Mouse (Mus musculus): Measurements from ENCODE around the gene Galk1.

Gene Galk1

GRCm38 (mm10) chr11:115982472-115982871 lies 30.0 kb downstream of the Galk1 start:
- DNase-seq (ENCODE audit: low spot score), result no peak

GRCm38 (mm10) chr11:115975544-115975943 lies 37.0 kb downstream of the Galk1 start:
- no peak for DNase-seq (ENCODE audit: low spot score)

DNA sequence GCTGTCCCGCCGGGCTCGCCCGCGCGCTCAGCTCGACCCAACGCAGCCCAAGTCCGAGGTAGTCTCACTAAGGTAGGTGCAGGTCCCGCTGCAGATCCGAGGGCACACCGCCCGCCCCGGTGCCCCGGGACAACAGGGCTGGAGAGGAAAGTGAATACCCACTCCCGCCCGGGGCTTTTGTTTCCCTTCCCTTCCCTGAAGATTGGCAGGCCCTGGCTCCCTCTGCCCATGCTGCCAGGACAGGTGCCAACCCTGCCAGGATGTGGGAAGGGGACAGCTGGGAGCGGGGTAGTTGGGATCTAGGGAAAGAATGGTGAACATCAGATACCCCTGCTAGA lies 37.5 kb downstream of the Galk1 start:
- DNase-seq (ENCODE audit: low spot score), result no peak

- DNase-seq (ENCODE audit: low spot score), result no peak
These were observed 38.0 kb downstream of the Galk1 start, which contains the start of gene Itgb4 for GRCm38 (mm10) chr11:115974309-115975082. Itgb4 (plus strand) TSS chr11:115974709.

DNA sequence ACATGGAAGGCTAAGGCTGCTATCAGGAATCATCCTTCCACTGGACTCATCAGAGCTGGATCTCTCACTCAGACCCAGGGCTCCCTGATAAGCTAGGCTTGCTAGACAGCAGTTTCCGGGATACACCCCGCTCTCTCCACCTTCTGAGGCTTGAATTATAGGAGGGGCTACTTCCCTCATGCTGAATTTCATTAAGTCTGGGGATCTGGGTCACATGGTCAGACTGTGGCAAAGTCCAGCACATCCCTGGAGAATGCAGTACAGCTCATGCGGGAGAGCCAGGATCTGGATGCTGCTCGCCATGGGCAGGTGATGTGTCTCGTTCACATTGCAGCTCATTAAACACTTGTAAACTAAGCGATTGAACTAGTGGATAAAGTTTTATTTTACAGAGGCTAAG lies 41.5 kb downstream of the Galk1 start:
- DNase-seq (ENCODE audit: low spot score), result no peak

DNA sequence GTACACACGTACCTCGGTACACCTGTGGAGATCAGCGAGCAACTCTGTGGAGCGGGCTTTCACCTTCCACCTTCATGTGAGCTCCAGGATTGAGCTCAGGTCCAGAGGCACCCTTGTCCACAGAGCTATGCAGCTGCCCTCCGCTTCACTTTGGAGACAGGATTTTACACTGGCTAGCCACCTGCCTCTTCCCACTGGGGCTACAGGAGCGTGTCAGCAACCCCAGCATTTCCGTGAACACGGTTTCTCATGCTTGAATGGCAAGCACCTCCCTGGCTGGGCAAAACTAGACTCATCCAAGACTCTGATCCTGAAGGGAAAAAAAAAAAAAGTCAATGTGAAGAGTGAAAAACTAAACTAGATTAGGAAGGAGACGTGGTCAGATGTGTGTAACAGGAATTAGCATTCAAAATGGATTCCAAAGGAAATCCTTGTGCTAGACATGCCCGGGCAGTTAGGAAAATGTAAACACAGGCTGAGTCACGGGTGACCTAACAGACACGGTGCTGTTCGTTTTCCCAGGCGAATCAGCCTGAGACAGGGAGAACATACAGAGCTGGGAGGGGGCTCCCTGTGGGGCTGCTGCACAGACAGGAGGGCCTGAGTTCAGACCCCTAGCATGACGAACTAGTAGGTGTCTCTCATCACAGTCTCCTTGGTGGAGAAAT lies 42.4 kb downstream of the Galk1 start:
- DNase-seq (ENCODE audit: low spot score), result no peak

DNA sequence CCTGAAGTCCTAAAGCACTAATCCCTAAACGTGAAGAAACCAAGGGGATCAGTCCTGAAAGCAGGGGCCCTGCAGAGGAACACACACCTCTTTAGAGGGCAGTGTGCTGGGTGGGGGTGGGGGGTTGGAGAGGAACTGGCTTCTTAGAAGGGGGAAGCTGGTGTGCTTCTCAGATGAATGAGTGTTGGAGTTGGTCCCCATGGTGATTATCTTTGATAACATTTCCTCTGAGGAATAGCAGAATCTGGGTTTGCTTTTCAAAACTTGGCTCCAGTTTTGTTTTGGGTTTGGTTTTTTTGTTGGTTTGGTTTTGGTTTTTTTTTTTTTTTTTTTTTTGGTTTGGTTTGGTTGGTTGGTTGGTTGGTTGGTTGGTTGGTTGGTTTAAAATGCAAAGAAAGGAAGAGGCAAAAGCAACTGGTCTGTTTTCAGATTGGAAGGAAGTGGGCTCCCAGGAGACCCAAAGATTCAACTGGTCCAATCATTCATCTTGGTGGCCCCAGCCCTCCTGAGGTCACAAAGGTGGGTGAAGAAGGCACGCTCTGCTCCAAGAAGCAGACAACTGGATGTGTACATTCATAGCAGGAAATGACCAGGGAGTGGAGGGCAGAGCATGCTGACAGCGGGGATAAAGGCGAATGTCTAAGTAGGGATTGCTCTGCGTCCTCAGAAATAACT lies 43.7 kb downstream of the Galk1 start:
- DNase-seq (ENCODE audit: low spot score), result no peak

- DNase-seq (ENCODE audit: low spot score), result peak; percentile 68
These were observed 47.4 kb downstream of the Galk1 start for GRCm38 (mm10) chr11:115964977-115965604.

DNA sequence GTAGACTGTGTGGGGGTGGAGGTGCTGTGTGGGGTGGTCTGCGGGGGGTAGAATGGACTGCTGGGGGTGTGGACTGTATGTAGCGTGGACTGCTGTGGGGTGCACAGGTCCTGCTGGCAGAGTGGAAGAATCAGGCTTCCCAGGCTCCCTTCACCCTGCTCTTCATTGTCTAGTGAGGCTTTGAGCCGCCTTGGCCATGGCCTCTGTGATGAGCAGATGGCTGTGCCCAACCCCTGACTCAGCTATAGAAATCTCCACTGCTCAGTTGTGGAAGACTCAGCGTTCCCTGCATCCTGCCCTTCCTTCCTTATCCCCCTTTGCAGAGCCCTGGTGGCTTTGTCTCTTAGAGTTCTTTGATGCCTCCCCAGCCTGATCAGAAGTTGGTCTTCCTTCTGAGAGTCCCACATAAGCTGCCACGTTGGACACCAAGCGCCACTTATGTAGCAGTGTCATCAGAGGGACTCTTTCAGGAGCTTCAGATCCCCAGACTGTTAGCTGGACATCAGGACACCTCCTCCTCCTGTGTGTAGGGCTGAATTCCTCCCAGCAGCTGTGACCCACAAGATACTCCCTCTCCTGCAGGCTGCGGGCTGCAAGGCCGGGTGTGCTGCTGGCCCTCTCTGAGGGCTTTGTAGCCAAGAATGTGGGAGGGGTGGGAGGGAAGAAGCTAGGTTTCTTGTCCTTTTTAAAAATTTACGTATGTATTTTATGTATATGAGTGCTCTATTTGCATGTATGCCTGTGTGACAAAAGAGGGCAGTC lies 49.7 kb downstream of the Galk1 start:
- no peak for DNase-seq (ENCODE audit: low spot score)

GRCm38 (mm10) chr11:115959018-115959417 lies 53.5 kb downstream of the Galk1 start:
- DNase-seq (ENCODE audit: low spot score), result no peak
